Mouse (Mus musculus): ENCODE measurements around the gene Matn4. TPM values are rescaled to one million over a fixed set of nuclear protein-coding genes. Genes with fewer than 3 reads are reported as not detected.
A peak's percentile ranks its signal among the peaks of the same experiment; 100 is the strongest.

Matn4 gene
- polyA plus RNA-seq, 1 experiment from 2014 or later, result 1.1 TPM

DNA sequence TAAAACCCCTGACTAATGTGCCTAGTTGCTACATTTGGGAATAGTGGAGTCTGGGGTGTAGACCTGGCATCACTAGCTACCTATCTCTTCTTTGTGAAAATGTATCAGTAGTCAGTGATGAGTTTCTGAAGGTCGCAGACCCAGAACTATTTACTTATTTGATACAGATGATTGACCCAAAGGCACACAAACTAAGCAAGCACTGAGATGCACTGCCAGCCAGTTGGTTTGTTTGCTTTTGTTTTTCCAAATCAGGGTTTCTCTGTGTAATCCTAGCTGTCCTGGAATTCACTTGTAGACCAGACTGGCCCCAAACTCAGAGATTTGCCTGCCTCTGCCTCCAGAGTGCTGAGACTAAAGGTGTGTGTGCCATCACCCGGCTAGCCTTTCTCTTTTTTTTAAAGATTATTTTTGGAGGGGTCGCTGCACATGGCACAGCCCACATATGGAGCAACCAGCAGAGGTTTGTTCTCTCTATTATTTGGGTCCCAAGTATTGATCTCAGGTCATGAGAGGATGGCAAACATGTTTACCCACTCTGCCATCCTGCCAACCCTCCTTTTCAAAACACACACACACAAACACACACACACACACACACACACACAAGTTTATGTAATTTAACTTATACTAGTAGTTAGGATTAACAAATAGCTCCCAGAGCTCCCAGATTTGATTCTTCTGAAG is 40.6 kb upstream of the Matn4 start:
- Histone ChIP-seq H3K9me3 (ENCODE audit: control insufficient read depth, low read depth, low read length) (no peaks in the 10 kb centered on the region), H3K27ac (ENCODE audit: low read length) (no peak overlapping the region), H3K4me2 (replicated peaks; ENCODE audit: low read depth, low read length) (no peak overlapping the region), H3K27me3 (ENCODE audit: control insufficient read depth, insufficient read depth, low read length) (no peaks in the 10 kb centered on the region), H3K4me3 (ENCODE audit: low read depth, low read length) (no peak overlapping the region), H3K4me1 (ENCODE audit: control insufficient read depth, insufficient read depth, low read length) (peaks cover 11% of the 10 kb centered on the region; the same call in 1 of the 2 replicates), H3K36me3 (ENCODE audit: control insufficient read depth, insufficient read depth, low read length) (no peaks in the 10 kb centered on the region), H3K9ac (replicated peaks; ENCODE audit: low read depth, low read length) (no peak overlapping the region)
- no peak for ATAC-seq (ENCODE audit: insufficient number of reproducible peaks, insufficient read depth, low FRiP score, low read depth)
- 71% methylated on average over 3 of the region's 3 CpGs for WGBS

DNA sequence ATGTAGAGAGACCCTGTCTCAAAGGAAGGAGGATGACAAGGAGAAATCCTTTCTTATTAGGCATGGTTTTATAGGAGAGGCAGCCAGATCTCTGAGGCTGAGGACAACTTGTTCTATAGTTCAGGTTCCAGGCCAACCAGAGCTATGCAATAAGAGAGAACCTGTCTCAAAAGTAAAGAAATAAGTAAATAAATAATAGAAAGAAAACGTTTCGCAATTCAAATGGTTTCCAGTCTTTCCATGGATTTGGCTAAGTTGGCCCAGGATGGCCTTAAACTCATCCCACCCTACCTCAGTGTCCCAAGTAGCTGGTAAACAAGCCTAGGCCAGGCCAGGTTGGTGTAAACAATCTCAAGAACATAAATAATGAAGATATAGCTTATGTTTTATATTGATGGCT is 39.7 kb upstream of the Matn4 start:
- H3K27me3 ChIP-seq (ENCODE audit: control insufficient read depth, insufficient read depth, low read length), result no peaks in the 10 kb centered on the region
- ATAC-seq (ENCODE audit: insufficient number of reproducible peaks, insufficient read depth, low FRiP score, low read depth), result no peak
- H3K4me1 ChIP-seq (ENCODE audit: control insufficient read depth, insufficient read depth, low read length), result peaks cover 18% of the 10 kb centered on the region; the same call in 1 of the 2 replicates
- H3K9ac ChIP-seq (replicated peaks; ENCODE audit: low read depth, low read length), result no peak overlapping the region
- H3K27ac ChIP-seq (ENCODE audit: low read length), result no peak overlapping the region
- no peak overlapping the region for H3K4me3 ChIP-seq (ENCODE audit: low read depth, low read length)
- no peak overlapping the region for H3K4me2 ChIP-seq (replicated peaks; ENCODE audit: low read depth, low read length)
- H3K9me3 ChIP-seq (ENCODE audit: control insufficient read depth, low read depth, low read length), result no peaks in the 10 kb centered on the region
- 70% methylated on average over 2 of the region's 2 CpGs for WGBS
- no peaks in the 10 kb centered on the region for H3K36me3 ChIP-seq (ENCODE audit: control insufficient read depth, insufficient read depth, low read length)

DNA sequence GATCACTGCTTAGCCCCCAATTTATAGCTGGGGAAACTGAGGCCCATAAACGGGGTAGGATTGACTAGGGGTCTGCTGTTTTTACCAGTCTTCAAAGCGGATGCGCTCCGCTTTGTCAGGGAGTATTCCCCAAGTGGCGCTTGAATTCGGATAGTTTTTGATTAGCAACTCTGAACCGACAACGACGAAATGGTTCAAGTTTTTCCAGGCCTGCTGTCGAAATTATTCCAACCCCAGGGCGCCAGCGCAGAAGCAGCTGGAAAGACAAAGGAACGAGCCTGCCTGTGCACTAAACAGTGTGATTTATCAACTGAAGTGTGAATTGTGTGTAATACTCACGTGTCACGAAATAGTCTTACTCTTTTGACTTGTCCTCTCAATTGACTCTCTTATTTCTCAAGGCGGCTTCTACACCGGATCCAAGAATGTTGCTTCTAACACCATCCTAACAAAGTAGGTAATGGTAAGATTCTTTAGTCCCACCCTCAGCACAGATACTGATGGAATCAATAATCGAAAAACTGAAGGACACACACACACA is 38.6 kb upstream of the Matn4 start, which contains the start of gene Sdc4:
Gene Sdc4, minus strand, starts transcription at position 428 of the 541 bp plus-strand sequence.
- H3K27ac ChIP-seq (ENCODE audit: low read length), result peak within 1 kb of the TSS; percentile 69
- peak within 1 kb of the TSS; percentile 82 for H3K9ac ChIP-seq (replicated peaks; ENCODE audit: low read depth, low read length)
- H3K4me3 ChIP-seq (ENCODE audit: low read depth, low read length), result peak within 1 kb of the TSS; percentile 64
- no peaks in the 10 kb centered on the region for H3K27me3 ChIP-seq (ENCODE audit: control insufficient read depth, insufficient read depth, low read length)
- H3K4me2 ChIP-seq (replicated peaks; ENCODE audit: low read depth, low read length), result peak within 1 kb of the TSS; percentile 65
- peaks cover 26% of the 10 kb centered on the region; the same call in 1 of the 2 replicates for H3K4me1 ChIP-seq (ENCODE audit: control insufficient read depth, insufficient read depth, low read length)
- no peak; the same call in 1 of the 2 replicates for ATAC-seq (ENCODE audit: insufficient number of reproducible peaks, insufficient read depth, low FRiP score, low read depth)
- H3K36me3 ChIP-seq (ENCODE audit: control insufficient read depth, insufficient read depth, low read length), result no peaks in the 10 kb centered on the region
- H3K9me3 ChIP-seq (ENCODE audit: control insufficient read depth, low read depth, low read length), result no peaks in the 10 kb centered on the region
- WGBS, result 10% methylated on average over 18 of the region's 18 CpGs

DNA sequence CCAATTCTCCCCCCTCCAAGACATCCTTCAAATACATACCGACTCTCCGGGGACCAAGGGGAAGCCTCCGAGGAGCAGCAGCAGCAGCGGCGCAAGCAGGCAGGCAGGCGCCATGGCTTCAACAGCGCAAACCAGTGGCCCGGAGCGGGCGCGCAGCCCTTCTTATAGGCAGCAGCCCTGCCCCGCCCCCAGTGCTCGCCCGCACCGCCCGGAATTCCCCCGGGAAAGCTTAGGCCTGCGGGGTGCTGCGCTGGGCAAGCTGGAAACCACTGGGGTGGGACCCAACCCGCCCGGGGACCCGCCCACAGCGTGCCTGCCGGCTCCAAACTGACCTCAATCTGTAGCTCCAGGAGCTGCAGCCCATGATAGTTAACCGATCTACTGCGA is 38.1 kb upstream of the Matn4 start:
- Histone ChIP-seq H3K9me3 (ENCODE audit: control insufficient read depth, low read depth, low read length) (no peaks in the 10 kb centered on the region), H3K4me2 (replicated peaks; ENCODE audit: low read depth, low read length) (peak overlapping the region; percentile 65), H3K27me3 (ENCODE audit: control insufficient read depth, insufficient read depth, low read length) (no peaks in the 10 kb centered on the region), H3K4me3 (ENCODE audit: low read depth, low read length) (peak overlapping the region; percentile 64), H3K27ac (ENCODE audit: low read length) (peak overlapping the region; percentile 69), H3K36me3 (ENCODE audit: control insufficient read depth, insufficient read depth, low read length) (no peaks in the 10 kb centered on the region), H3K9ac (replicated peaks; ENCODE audit: low read depth, low read length) (peak overlapping the region; percentile 82), H3K4me1 (ENCODE audit: control insufficient read depth, insufficient read depth, low read length) (peaks cover 28% of the 10 kb centered on the region; the same call in 1 of the 2 replicates)
- under 1% methylated on average over 24 of the region's 26 CpGs for WGBS
- peak; percentile 94 for ATAC-seq (ENCODE audit: insufficient number of reproducible peaks, insufficient read depth, low FRiP score, low read depth)

DNA sequence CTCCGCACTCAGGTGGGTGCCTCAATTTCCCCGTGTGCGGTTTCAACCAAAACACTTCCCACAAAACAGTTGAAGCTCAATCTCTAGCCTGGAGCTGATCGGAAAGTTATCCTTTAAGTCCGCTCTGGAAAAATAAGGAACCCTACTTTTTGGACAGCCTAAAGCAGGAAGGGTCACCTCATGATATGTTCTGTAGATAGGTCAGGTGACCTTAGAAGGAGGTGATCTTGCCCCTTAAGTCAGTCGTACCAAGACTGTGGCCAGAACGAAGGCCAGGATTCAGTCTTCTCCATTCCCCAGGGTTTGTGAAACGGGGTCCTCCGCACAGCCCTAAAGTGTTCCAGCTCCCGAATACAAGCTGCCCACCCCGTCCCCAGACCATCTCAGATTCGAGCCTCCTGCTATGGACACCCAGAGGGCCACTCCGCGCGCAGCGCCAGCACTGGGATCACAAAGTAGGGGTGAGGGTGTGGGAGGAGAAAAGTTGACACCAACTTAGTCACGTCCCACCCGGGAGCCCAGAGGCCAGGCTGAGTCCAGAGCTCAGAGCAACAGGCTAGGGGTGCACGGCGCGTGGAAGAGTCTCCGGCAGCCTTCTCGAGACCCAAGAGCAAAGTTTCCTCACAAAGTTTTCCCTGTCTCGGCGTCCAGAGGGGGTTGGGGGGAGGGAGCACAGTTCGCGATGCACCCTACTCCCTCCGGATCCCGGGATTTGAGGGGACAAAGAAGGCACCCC is 37.5 kb upstream of the Matn4 start:
- Histone ChIP-seq H3K9ac (replicated peaks; ENCODE audit: low read depth, low read length) (peak overlapping the region; percentile 82), H3K4me2 (replicated peaks; ENCODE audit: low read depth, low read length) (peak overlapping the region; percentile 65), H3K36me3 (ENCODE audit: control insufficient read depth, insufficient read depth, low read length) (no peaks in the 10 kb centered on the region), H3K9me3 (ENCODE audit: control insufficient read depth, low read depth, low read length) (no peaks in the 10 kb centered on the region), H3K4me3 (ENCODE audit: low read depth, low read length) (peak overlapping the region; percentile 64), H3K27ac (ENCODE audit: low read length) (peak overlapping the region; percentile 69), H3K27me3 (ENCODE audit: control insufficient read depth, insufficient read depth, low read length) (no peaks in the 10 kb centered on the region), H3K4me1 (ENCODE audit: control insufficient read depth, insufficient read depth, low read length) (peaks cover 32% of the 10 kb centered on the region; the same call in 1 of the 2 replicates)
- ATAC-seq (ENCODE audit: insufficient number of reproducible peaks, insufficient read depth, low FRiP score, low read depth), result peak; percentile 57
- 3% methylated on average over 29 of the region's 29 CpGs for WGBS

DNA sequence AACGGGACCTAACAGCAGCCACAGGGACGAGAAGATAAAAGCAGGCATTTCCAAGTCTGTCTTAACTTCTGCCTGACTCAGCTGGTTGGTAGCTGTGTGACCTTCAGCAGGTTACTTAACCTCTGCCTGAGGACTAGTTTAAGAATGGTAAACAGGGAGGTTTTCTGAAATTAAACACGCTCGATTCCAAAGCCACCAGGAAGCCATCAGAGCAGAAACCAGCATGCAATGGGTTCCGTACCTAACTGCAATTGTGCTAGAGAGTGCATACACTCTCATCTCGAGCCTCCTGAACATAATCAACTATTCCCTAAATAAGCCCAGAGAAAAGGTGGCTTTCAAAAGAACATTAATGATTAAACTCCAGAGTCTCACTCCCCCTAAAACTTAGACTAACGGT is 36.8 kb upstream of the Matn4 start:
- 34% methylated on average over 7 of the region's 7 CpGs for WGBS
- Histone ChIP-seq H3K4me1 (ENCODE audit: control insufficient read depth, insufficient read depth, low read length) (peaks cover 38% of the 10 kb centered on the region; the same call in 1 of the 2 replicates), H3K9ac (replicated peaks; ENCODE audit: low read depth, low read length) (peak overlapping the region; percentile 82), H3K27ac (ENCODE audit: low read length) (no peak overlapping the region), H3K9me3 (ENCODE audit: control insufficient read depth, low read depth, low read length) (no peaks in the 10 kb centered on the region), H3K36me3 (ENCODE audit: control insufficient read depth, insufficient read depth, low read length) (no peaks in the 10 kb centered on the region), H3K27me3 (ENCODE audit: control insufficient read depth, insufficient read depth, low read length) (no peaks in the 10 kb centered on the region), H3K4me2 (replicated peaks; ENCODE audit: low read depth, low read length) (peak overlapping the region; percentile 65), H3K4me3 (ENCODE audit: low read depth, low read length) (peak overlapping the region; percentile 64)
- no peak for ATAC-seq (ENCODE audit: insufficient number of reproducible peaks, insufficient read depth, low FRiP score, low read depth)

DNA sequence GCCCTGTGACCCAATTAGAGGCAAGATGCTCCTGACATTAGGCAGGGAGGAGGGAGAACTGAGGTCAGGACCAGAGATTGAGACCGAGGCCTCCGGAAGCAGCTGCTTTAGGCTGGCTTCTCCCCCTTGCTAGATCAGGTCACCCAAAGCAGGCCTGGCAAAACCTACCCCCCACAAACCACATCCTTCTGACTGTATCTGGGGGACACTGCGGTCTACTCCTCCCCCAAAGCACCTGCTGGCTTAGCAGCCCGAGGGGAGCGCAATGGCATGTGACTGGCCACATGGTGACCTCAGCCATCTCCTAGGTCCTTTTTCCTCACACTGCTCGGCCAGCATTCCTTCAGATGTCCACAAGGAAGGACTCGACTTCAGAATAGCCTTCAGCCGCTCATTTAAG is 36.2 kb upstream of the Matn4 start:
- peak overlapping the region; percentile 64 for H3K4me3 ChIP-seq (ENCODE audit: low read depth, low read length)
- H3K9me3 ChIP-seq (ENCODE audit: control insufficient read depth, low read depth, low read length), result no peaks in the 10 kb centered on the region
- H3K27ac ChIP-seq (ENCODE audit: low read length), result no peak overlapping the region; the same call in 1 of the 2 replicates
- no peak for ATAC-seq (ENCODE audit: insufficient number of reproducible peaks, insufficient read depth, low FRiP score, low read depth)
- H3K9ac ChIP-seq (replicated peaks; ENCODE audit: low read depth, low read length), result no peak overlapping the region
- H3K4me2 ChIP-seq (replicated peaks; ENCODE audit: low read depth, low read length), result peak overlapping the region; percentile 65
- H3K4me1 ChIP-seq (ENCODE audit: control insufficient read depth, insufficient read depth, low read length), result peaks cover 43% of the 10 kb centered on the region; the same call in 1 of the 2 replicates
- H3K27me3 ChIP-seq (ENCODE audit: control insufficient read depth, insufficient read depth, low read length), result no peaks in the 10 kb centered on the region
- 38% methylated on average over 8 of the region's 8 CpGs for WGBS
- H3K36me3 ChIP-seq (ENCODE audit: control insufficient read depth, insufficient read depth, low read length), result no peaks in the 10 kb centered on the region

DNA sequence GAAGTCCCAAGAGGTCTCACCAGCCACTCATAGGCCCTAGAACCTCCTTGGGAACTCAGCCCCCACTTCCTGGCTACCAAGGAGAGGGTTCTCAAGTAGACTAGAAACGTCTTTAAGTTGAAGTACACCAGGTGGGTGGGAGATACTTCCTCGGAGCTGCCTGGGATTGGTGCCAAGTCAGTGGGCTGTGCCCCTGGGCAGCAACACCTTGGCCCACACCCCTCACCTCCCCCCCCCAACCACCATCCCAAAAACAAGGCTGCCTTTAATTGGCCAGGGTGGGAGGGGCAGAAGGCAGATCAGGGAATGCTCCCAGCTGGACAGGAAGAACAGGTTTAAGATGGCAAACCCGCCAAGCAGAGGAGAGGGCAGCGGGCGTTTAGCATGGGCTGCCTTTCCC is 35.4 kb upstream of the Matn4 start:
- 52% methylated on average over 5 of the region's 5 CpGs for WGBS
- H3K9ac ChIP-seq (replicated peaks; ENCODE audit: low read depth, low read length), result no peak overlapping the region
- no peak overlapping the region for H3K27ac ChIP-seq (ENCODE audit: low read length)
- peaks cover 49% of the 10 kb centered on the region for H3K4me1 ChIP-seq (ENCODE audit: control insufficient read depth, insufficient read depth, low read length)
- no peak overlapping the region for H3K4me3 ChIP-seq (ENCODE audit: low read depth, low read length)
- H3K36me3 ChIP-seq (ENCODE audit: control insufficient read depth, insufficient read depth, low read length), result no peaks in the 10 kb centered on the region
- H3K27me3 ChIP-seq (ENCODE audit: control insufficient read depth, insufficient read depth, low read length), result no peaks in the 10 kb centered on the region
- H3K4me2 ChIP-seq (replicated peaks; ENCODE audit: low read depth, low read length), result peak overlapping the region; percentile 65; the same call in 1 of the 2 replicates
- no peaks in the 10 kb centered on the region for H3K9me3 ChIP-seq (ENCODE audit: control insufficient read depth, low read depth, low read length)
- no peak for ATAC-seq (ENCODE audit: insufficient number of reproducible peaks, insufficient read depth, low FRiP score, low read depth)
